Mouse (Mus musculus) testis, postnatal 10 days (tissue): ENCODE results near the gene Poc1b.

Experiments used
- DNase-seq: peaks from one replicate; pipeline ENCODE4 v3.0.0; 2021; ENCODE audit warnings: low spot score

The Poc1b gene

GRCm38 (mm10) chr10:99106703-99107631 lies at the start of gene Poc1b:
Gene Poc1b, plus strand, starts transcription at chr10:99107036.
- peak; percentile 90 for DNase-seq

- DNase-seq, result no peak
Observed at GRCm38 (mm10) chr10:99060588-99060987, 46.2 kb upstream of the Poc1b start.

GRCm38 (mm10) chr10:99061418-99061817 lies 45.4 kb upstream of the Poc1b start:
- DNase-seq, result no peak

- DNase-seq, result no peak
Observed at GRCm38 (mm10) chr10:99062546-99062945, 44.3 kb upstream of the Poc1b start.

GRCm38 (mm10) chr10:99076113-99076895 lies 30.5 kb upstream of the Poc1b start:
- no peak for DNase-seq

GRCm38 (mm10) chr10:99078621-99079020 lies 28.2 kb upstream of the Poc1b start:
- no peak for DNase-seq

DNA sequence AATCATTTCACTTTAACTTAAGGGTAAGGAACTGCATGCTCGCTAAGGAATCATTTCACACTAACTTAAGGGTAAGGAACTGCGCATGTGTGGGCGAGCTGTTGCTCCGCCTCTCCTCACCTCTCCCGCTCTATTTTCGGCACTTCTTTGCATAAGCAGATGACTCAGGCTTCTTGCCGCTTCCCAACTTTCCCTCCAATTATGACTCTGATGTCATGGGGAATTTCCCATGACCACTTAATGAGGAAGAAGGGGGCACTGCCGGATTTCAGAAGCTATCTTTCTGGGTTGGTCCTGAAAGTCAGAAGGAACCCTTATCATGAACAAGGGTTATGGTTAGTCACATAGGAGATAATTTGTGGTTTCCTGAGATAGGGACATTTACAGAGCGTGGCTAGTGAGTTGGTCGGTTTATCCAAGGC lies 25.3 kb upstream of the Poc1b start:
- DNase-seq, result peak; percentile 5

DNA sequence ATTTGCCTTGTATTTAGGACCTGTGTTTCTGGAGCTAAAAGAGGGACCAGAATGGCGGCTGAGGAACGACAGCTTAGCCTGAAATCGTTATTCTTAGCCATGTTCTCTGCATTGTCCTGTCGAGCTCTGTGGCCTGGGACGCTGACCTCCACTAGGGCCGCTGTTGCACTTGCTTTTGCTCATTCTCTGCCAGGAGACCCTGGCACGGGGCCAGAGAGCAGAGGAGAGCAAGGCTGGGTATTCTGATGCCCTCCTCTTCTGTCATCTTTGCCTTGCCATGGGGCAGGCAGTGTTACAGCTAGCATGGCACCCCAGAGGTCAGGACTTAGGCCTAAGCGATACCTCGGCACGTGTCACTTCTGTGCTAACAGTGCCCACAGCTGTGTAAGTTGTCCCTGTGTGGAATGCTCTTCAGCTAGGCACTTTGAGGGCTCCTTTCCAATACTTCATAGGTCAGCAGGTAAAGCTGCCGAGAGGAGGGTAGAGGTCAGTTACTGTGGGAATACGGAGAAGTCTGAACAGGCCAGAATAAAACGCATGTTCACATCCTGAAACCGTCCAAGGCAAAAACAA lies 23.3 kb upstream of the Poc1b start:
- peak; percentile 82 for DNase-seq

GRCm38 (mm10) chr10:99084397-99085239 lies 22.2 kb upstream of the Poc1b start:
- DNase-seq, result peak; percentile 95

DNA sequence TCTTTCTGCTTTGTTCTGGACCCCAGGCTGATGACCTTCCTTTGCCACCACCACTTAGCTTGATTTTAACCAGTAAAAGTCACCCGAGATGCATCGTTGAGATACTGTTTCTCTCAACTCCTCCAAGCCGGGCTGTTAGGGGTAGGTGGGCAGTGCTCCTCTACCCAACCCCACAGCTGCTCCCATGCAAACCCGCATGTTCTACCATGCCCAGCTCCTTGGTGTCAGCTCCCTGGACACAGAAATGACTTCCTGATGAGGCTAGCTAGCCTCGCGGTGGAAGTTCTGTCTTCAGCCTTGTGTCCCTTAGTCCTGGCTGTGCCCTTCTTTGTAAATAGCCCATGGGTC lies 21.6 kb upstream of the Poc1b start:
- DNase-seq, result peak; percentile 32

DNA sequence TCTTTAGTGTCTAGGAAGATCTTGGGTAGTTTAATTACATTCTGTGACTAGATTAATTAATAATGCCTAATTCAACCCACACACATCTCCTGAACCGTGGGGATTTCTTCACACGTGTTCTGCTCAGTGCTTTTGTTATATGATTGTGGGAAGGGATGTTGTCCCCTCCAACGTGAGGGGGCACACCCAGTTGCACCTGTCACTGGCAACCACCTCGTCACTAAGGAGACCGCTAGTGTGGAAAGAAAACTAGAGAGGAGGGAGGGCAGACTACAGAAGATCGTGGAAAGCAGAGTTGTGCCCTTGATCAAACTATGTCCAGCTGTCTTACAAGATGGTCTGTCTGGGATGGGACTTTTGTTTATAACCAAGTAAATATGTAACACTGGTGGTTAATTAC lies 20.8 kb upstream of the Poc1b start:
- DNase-seq, result peak; percentile 16

- DNase-seq, result peak; percentile 9
Observed at GRCm38 (mm10) chr10:99089906-99090305, 16.9 kb upstream of the Poc1b start.

GRCm38 (mm10) chr10:99093364-99093763 lies 13.5 kb upstream of the Poc1b start:
- DNase-seq, result peak; percentile 7

- no peak for DNase-seq
Observed at GRCm38 (mm10) chr10:99095114-99095513, 11.7 kb upstream of the Poc1b start.

- peak; percentile 56 for DNase-seq
Observed at GRCm38 (mm10) chr10:99097374-99097773, 9.5 kb upstream of the Poc1b start.

DNA sequence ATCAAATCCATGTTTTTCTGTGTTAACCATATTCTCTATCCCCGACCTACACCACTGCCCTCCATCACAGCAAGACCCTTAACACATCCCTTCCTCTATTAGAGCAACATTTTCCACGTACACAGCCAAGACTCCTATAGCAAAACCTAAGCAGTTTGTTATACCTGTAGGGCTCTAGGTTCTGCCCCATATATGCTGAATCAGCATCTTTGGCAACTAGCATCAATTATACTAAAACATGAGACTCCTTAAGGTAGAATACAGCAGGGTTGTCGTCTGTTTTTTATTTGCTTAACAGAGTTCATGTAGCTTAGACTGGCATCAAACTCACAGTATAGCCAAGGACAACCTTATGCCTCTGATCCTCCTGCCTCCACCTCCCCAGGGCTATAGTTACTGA lies 1.3 kb upstream of the Poc1b start:
- DNase-seq, result no peak

DNA sequence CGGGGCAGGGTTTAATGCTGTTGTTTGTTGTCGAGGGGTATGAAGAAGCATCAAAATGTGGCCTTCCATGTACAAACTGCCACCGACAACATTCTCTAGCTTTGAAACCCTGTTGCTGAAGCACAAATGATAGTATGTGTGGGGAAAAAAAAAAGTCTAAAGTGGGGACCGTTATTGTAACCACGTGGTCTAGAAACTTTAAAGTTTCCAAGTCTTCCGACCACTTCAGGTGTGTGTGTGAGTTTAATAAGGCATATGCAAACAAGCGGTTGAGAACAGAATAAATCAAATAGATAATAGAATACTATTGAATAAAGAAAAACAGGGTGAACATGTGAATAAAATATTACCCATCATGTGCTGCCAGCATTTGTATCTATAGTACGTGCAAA lies 529 bp upstream of the Poc1b start:
- DNase-seq, result no peak

GRCm38 (mm10) chr10:99107964-99108363 lies 1.1 kb downstream of the Poc1b start, which contains the start of gene Galnt4:
Gene Galnt4, plus strand, starts transcription at chr10:99108159.
- DNase-seq, result peak; percentile 77

- no peak for DNase-seq
Observed at GRCm38 (mm10) chr10:99108431-99108982, 1.7 kb downstream of the Poc1b start.

DNA sequence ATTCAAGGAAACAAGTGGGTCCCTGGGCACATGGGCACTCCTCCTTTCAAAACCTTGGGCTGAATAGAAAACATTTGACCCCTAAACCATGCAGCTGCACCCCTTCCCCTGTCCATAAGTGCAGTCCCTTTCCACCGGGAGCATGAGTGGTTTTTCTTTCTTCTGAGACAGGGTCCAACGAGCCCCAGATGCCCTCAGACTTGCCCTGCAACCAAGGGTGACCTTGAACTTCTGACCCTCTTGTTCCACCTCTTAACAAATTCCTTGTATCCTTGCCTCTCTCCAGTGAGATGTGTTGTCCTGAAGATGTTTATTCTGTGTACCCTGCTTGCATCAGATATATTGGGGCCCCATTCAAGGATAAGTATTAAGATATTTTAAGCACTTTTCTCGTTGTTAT lies 6.7 kb downstream of the Poc1b start:
- DNase-seq, result no peak

DNA sequence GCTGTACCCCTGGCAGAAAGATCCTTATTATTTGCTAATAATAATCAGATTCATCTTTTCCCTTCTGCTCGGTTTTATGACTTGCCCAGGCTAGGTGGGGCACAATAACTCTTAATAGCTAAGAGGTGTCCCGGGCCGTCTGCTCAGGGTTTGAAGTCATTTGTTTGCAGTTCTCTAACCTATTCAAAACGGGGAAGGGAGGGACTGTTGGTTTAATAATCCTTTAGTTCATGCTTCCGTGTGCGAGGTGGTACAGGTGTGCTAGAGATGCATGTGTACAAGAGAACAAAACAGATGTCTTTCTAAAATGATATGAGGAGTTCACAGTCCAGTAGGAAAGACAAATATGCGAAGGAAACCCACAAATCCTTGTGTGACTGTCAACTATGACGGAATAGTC lies 7.5 kb downstream of the Poc1b start:
- DNase-seq, result no peak
